Mouse (Mus musculus): ENCODE data around the gene Zdhhc25.
A peak's percentile ranks its signal among the peaks of the same experiment; 100 is the strongest.

Gene Zdhhc25

GRCm38 (mm10) chr15:88600002-88600401 lies at the start of gene Zdhhc25:
Gene Zdhhc25 (plus strand): TSS chr15:88600302.
- no peak for DNase-seq (ENCODE audit: low spot score)

DNA sequence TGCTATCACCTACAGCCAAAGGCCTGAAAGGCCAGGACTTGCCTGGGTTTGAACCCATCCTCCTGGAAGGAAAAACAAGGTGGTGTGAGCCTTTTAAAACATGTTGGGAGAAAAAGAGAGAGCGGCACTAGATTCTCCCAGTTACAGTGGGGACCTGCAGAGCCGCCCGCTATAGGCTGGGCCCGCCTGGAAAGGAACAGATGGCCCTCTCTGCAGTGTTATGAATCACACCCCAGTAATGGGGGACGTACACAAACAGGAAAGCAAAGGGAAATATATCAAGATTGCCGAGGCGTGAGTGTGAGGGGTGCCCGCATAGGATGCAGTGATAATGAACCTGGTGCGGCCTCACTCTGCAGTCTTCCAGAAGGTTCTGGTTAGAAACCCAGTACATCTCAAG lies 47.2 kb upstream of the Zdhhc25 start:
- DNase-seq (ENCODE audit: low spot score): no peak

DNA sequence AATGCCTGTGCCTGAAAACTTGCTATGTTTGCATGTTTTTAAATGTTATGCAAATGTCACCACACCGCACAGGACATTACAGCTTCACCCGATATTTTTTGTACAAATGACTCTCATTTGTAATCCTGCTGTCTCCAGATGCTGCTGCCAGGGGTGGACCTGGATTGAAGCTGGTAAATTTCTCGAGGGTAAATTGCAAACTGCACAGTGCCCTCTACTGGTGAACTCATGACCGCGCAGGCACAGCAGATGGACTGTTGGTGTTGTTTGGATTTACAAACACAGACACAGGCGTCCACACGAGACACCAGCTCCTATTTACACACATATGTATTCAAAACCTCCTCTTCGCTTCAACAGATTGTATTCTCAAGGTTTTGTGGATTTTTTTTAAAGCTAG lies 44.6 kb upstream of the Zdhhc25 start:
- peak; percentile 35 for DNase-seq (ENCODE audit: low spot score)

DNA sequence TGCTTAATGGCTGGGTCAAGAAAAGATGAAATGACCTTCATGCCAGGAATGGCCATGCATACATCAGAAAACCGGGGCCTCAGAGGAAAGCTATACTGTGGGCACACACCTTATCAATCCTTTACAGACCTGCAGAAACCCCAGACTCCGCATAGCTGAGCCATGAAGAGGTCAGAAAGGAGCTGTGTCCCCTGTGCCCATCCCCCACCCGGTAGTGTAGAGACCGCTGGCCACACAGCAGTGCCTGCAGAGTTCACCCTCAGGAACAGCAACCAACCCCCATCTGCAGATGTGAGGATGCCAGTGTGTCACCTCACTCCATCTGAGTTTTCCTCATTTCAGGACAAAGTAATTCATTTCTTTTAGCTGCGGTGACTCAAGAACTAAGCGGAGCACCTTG lies 39.5 kb upstream of the Zdhhc25 start:
- no peak for DNase-seq (ENCODE audit: low spot score)

- no peak for DNase-seq (ENCODE audit: low spot score)
Measured at GRCm38 (mm10) chr15:88561058-88561730, 38.9 kb upstream of the Zdhhc25 start.

DNA sequence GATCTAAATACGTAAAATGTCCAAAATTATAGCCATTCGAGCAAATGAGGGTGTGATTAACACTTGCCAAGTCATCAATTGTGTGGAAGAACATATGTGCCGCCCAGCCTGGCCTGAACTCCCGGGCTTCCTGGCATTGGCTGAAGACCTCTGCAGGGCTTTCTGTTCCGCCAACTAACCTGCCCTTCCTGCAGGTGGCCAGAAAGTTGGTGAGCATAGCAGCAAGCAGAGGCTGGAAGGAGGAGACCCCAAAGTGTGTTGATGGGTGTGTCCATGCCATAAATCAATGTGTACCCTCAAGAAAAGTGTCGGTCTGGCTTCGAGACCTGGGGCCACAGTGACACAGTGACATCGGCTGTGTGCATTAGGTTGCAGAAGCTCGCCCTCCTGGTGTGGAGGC lies 34.8 kb upstream of the Zdhhc25 start:
- DNase-seq (ENCODE audit: low spot score): no peak

DNA sequence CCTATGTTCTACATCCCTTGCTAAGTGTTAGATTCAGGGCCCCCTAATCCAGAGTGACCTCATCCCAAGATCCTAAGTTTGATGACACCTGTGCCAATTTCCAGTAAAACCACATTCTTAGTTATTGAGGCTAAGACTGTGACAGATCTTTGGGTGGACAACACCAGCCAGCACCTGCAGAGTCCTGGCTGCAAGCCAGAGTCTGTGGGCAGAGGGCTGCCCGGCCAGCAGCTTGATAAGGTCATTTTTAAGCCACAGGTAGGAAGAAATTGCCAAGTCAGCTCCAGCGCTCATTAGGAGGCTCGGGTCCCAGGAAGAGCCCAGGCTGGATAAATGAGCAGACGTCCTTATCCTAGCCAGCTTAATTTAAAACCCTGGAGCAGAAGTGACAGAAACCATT lies 34.3 kb upstream of the Zdhhc25 start:
- DNase-seq (ENCODE audit: low spot score): no peak

GRCm38 (mm10) chr15:88570697-88571096 lies 29.4 kb upstream of the Zdhhc25 start:
- no peak for DNase-seq (ENCODE audit: low spot score)

GRCm38 (mm10) chr15:88579461-88579860 lies 20.6 kb upstream of the Zdhhc25 start:
- DNase-seq (ENCODE audit: low spot score): no peak

- DNase-seq (ENCODE audit: low spot score): no peak
Measured at GRCm38 (mm10) chr15:88602496-88602895, 2.4 kb downstream of the Zdhhc25 start.

DNA sequence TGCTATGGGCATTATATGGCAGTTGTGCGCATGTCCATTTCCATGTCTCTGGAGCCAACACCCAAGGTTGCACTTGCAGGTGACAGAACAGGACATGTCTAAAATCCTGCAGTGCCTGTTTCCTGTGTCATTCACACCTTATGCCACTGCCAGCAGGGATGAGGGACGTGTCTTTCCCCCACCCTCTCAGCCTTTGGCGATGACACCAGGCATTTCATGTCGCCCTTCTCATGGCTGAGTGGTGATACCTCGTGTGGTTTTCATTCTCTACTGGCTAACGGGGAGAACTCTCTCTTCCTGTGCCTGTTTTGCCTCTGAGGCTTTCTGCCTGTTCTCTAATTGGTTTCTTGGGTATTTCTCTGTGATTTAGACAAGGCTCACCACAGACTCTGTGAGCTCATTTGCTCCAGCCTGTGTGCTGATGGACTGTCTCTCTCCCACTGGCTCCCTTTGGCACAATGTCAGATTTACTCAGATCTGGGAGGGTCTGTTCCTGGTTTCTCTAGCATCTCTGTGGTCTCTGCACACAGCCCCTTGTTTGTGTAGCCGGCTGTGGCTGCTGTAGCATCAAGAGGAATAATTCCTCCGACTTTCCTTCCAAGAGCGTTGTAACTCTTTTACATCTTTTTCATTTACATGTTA lies 3.1 kb downstream of the Zdhhc25 start:
- no peak for DNase-seq (ENCODE audit: low spot score)

GRCm38 (mm10) chr15:88603733-88604119 lies 3.6 kb downstream of the Zdhhc25 start:
- DNase-seq (ENCODE audit: low spot score): no peak

GRCm38 (mm10) chr15:88604669-88605414 lies 4.7 kb downstream of the Zdhhc25 start:
- DNase-seq (ENCODE audit: low spot score): no peak

GRCm38 (mm10) chr15:88605415-88605785 lies 5.3 kb downstream of the Zdhhc25 start:
- no peak for DNase-seq (ENCODE audit: low spot score)

DNA sequence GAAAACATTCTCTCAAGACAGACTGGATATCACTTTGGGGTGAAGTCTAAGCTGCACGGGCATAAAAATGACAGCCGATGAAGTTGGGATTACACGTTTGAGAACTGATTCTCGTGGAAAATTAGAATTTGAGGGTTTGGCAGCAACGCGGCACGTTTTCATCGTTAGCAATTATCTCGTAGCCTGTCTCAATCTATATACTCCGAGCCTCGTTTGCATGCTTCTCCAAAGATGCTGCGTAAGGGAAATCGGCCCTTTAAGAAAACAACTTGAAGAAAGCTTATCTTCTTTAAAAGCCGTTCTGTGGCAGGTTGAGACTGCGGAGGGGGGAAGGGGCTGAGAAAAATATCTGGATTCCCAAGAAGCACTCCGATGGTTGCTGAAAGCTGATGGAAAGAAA lies 17.0 kb downstream of the Zdhhc25 start:
- DNase-seq (ENCODE audit: low spot score): no peak

DNA sequence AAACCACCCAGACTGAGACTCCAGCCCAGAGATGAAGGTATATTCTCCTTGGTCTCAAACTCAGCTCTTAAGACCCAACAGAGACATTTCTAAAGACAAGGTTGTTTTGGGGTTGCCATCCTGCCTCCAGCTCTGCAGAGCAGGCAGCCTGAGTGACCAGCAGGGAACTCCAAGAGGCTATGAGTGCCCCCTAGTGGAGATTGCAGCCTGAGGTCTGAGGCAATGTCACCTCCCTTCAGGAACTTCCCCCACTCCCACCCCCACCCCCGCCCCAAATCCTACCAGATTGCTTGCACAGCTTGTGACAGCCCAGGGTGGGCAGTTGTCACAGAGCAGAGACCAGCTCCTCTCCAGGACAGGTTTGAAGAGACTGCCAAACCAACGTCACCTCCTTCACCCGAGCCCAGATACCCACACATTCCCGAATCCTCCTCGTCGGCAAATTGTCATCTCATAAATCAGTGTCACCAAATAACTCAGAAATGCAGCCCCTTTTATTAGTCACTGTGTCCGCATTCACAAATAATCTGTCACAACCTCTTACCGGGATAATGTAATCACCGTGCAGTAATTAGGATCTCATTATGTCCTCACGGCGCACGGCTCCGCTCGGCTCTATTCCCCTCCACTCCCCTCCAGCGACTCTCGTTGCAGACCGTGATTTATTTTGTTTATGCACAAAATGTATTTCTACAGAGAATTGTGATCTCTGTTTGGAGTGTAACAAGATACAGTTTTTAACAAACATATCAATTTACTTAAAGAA lies 18.1 kb downstream of the Zdhhc25 start:
- peak; percentile 43 for DNase-seq (ENCODE audit: low spot score)

DNA sequence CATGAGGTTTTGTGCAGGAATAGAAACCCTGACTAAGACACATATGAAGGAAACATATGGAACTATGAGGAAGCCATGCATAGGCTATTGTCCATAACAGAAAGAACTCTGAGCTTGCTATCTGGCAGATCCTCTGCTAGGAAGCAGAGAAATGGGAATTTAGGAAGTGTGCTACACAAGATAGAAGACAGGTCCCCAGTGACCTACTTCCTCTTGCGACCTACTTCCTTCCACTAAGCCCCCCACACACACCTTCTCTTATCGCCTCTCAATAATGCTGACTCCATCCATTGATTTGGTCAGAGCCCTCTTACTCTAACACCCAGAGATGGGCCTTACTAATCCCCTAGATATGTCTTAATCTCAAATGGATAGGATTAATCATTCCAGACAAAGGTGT lies 19.9 kb downstream of the Zdhhc25 start:
- no peak for DNase-seq (ENCODE audit: low spot score)

DNA sequence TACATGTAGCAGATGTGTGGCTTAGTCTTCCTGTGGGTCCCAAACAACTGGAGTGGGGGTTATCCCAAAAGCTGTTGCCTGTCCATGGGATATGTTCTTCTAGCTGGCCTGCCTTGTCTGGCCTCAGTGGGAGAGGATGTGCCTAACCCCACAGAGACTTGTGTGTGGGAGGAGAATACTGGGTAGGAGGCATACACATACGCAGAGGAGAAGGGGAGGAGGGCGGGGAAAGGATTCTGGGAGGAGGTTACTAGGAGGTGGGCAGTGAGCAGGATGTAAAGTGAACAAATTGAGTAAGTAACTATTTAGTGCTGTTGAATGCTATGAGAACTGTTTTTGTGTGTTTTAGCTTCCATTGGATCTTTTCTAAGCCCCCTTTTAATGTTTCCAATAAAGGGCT lies 23.8 kb downstream of the Zdhhc25 start:
- no peak for DNase-seq (ENCODE audit: low spot score)

- DNase-seq (ENCODE audit: low spot score): no peak
Measured at GRCm38 (mm10) chr15:88624874-88625277, 24.8 kb downstream of the Zdhhc25 start.

DNA sequence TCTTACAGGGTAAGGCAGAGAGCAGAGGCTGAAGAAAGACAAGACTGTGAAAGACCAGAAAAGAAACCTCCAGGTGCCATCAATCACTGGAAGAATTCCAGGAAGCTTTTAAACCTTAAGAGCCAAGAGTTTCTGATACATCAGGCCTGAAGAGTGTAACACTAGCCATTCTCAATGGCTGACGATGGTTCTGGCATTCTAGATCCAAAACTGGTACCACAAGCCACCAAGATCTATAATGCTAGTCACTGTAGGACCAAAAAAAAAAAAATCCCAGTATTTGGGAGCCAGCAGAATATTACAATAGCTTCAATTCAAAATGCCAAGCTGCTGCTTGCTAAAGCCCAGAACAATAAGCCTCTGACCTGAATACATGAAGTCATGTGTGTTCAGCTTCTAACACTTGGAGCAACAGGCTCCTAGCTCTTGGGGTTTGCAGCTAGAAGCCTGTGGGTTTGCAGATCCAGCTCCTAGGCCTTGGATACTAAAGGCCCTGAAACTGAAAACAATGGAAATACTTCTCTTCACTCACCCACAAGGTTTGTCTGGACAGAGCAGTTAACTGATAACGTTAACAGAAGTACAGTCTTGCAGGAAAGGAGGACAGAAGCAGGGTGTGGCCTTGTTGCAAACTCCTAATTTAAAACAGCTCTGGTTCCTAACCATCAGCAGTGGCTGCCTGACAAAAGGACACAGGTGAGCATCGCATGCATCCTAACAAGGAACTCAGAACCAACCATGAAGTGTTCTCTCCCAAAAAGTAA lies 25.4 kb downstream of the Zdhhc25 start:
- no peak for DNase-seq (ENCODE audit: low spot score)

- DNase-seq (ENCODE audit: low spot score): no peak
Measured at GRCm38 (mm10) chr15:88626886-88627488, 26.9 kb downstream of the Zdhhc25 start.
